Mouse (Mus musculus) cerebral cortex, adult 2 months (tissue): ENCODE results near the gene Vamp3.

Source experiments
- WGBS: fragments of 180-500 bp; shearing (Covaris S2); methylation state at CpG from one replicate; pipeline ENCODE4 v1.1.7; 2018; 5-methylcytosine and 5-hydroxymethylcytosine counted together

Vamp3 gene

GRCm38 (mm10) chr4:151044944-151045570, 12.7 kb downstream of the Vamp3 start:
- WGBS = 2% methylated on average over 21 of the region's 21 CpGs

GRCm38 (mm10) chr4:151044037-151044943, 13.5 kb downstream of the Vamp3 start, which contains the start of gene Per3:
Per3 (minus strand) TSS chr4:151044665.
- WGBS = under 1% methylated on average over 79 of the region's 79 CpGs

DNA sequence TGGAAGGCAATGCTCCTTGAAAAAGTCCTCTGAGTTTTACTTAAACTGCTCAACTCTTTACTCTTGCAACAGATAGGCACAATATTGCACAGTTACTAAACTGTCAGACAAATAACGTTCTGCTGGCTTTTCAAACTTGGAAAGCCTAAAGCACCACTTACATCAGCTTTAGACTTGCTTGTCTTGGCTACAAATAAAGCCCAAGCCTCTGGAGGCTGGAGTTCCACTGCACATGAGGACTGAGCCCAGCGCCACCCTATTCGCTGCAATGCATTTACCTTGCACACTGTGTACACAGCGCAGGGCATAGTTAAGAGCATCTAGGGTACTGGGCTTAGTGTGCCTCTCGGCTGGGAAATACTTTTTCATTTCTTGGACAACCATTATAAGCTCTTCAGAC, 14.5 kb downstream of the Vamp3 start:
- WGBS = 15% methylated on average over 5 of the region's 5 CpGs

DNA sequence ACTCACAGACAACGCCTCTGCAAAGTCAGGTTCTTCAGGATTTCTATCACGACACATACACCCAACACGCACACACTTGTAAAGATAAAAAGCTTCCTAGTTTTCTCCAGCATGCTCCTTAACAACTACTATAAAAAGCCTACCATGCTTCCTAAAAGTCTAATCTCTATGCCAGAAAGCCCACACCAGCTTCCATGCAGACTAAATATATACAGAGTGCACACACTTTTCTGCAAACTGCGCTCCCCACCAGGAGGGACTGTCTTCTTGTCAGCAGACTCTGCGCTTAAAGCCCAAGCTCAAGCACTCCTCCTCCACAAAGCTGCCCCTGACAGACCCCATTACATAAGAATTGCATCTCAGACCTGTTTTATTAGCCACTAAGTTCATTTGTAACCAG, 16.3 kb downstream of the Vamp3 start:
- 53% methylated on average over 5 of the region's 5 CpGs for WGBS

DNA sequence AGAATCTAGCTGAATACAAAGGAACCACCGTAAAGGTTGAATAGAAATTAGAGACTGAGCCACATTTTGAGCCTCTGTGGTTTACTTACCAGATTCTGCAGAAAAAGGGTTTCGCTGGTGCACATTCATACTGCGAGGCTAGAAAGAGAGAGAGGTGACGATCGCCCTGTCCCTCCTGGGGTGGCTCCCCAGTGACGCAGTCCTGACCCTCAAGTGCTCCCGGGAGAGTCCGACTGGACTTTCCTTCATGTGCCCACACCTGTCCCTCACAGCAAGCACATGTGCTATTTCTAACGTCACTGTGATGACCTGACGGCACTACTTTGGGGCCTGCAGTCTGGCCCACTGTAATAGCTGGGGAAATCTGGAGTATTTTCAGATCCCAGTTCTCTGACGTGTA, 20.0 kb downstream of the Vamp3 start:
- 94% methylated on average over 11 of the region's 11 CpGs for WGBS

DNA sequence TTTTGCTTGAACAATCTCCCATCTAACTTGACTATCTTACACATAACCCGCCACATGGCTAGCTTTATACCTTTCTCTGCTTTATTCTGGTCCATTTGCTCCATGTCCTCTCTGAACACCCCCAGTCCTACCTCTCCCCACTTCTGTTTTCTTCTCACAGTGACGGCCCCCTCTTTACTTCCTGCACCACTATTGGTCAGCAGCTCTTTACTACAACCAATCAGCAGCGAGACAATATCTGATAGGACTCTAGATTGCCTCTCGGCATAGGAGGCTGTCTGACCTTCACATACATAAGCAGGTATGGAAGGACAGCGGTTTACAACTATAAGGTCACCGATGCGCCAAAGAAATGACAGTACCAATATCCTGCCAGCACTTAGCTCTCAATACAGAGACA, 21.2 kb downstream of the Vamp3 start:
- WGBS = 96% methylated on average over 7 of the region's 7 CpGs

GRCm38 (mm10) chr4:151027001-151027400, 30.8 kb downstream of the Vamp3 start:
- 50% methylated on average over 6 of the region's 6 CpGs for WGBS

GRCm38 (mm10) chr4:151024152-151024551, 33.6 kb downstream of the Vamp3 start:
- 83% methylated on average over 9 of the region's 9 CpGs for WGBS

DNA sequence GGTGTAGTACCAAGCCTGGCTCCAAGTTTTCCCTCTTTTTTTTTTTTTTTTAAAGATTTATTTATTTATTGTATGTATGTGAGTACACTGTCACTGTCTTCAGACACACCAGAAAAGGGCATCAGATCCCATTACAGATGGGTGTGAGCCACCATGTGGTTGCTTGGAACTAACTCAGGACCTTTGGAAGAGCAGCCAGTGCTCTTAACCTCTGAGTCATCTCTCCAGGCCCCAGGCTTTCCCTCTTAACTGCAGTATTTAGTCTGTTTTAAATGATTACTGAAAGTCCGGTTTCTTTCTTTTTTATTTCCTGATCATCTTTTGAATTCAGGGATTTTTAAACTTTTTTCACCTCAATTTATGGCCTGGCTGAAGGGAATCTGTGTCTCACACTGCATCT, 40.4 kb downstream of the Vamp3 start:
- 100% methylated on average over 1 of the region's 1 CpGs for whole genome bisulfite sequencing

DNA sequence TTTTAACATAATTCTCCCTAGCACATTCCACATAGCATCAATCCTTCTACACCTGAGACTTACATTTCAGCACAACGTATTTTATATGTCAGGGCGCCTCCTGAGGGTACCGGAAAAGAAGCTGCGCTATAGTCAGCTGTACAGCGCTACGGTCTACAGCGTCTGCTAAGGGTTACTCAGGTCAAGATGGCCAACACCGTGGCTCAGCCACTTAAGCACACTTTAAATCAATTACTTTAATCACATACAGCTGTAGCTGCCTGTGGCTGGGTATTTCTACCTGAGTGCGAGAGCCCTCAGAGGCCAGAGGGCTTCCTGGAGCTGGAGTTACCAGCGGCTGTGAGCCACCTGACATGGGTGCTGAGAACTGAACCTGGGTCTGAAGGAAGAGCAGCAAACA, 41.8 kb downstream of the Vamp3 start:
- WGBS = 95% methylated on average over 10 of the region's 10 CpGs

GRCm38 (mm10) chr4:151010316-151010715, 47.4 kb downstream of the Vamp3 start:
- WGBS = 95% methylated on average over 7 of the region's 7 CpGs

DNA sequence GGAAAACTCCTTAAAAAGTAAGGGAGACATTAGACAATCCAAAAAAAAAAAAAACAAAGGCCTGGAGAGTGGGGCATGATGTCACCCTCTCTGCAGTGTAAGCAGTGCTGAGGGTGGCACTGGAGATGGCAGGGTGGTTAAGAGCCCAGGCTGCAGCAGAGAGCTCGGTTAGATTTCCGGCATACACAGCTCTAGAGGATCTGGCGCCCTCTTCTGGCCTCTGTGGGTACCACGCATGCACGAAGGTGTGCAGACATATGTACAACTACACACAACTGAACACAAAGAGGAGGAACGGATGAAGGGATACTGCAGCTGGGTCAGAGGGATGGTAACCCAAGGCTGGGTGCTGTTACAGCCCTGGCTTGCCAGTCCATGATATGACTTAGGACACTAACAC, 50.8 kb downstream of the Vamp3 start:
- 63% methylated on average over 6 of the region's 6 CpGs for WGBS

DNA sequence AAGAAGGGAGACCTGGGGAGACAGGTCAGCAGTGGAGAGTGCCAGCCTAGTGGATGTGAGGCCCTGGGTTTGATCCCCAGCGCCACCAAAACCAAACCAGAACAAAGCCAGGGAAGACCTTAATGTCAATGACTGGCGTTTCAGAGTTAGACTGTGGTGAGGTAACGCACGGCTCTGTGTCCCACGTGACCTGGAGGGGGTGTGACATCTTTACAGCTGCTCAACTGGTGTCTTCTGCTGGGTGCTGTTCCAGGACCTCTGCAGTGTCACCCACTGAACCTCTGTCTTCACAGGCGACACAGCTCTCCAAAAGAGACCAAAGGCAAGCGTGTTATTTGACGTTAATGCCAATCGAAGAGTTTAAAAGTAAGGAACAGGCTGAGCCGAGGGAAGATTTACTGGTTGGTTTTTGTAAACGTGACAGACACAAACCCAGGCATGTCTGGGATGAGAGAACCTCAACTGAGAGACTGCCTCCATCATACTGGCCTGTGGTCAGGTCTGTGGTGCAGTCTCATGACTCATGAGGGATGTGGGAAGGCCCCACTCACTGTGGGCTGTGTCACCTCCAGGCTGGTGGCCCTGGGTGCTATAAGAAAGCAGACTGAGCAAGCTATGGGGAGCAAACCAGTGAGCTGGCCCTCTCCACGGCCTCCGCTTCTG, 52.0 kb downstream of the Vamp3 start:
- WGBS = 94% methylated on average over 13 of the region's 13 CpGs

DNA sequence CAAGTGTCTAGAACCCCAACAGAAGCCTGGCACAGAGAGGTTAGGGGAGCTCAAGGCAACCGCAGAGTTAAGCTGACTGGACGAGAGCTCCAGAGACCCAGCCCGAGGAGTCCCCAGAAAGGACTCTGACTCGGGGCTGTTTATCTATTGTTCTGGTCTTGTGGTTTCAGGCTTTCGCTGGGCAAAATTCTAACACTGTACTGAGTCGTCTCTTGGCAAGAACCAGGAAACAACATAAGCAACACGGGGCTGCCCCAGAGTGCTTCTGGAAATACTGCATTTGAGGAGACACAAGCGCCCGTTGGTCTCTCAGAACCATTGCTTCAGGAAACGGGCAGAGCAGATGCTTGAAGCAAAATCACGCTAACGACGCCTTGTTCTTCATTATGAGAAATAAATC, 56.4 kb downstream of the Vamp3 start:
- 68% methylated on average over 13 of the region's 13 CpGs for WGBS

GRCm38 (mm10) chr4:150998626-150999025, 59.1 kb downstream of the Vamp3 start:
- 94% methylated on average over 9 of the region's 9 CpGs for WGBS
